Mouse (Mus musculus) adrenal gland, adult 8-10 months (tissue): Measurements from ENCODE around the gene Hpca. TPM values are rescaled to one million over a fixed set of nuclear protein-coding genes. Genes with fewer than 3 reads are reported as not detected.
A peak's percentile ranks its signal among the peaks of the same experiment; 100 is the strongest.

Experiments
- DNase-seq: peaks from one replicate; pipeline ENCODE4 v3.0.0; 2022
- total RNA-seq, 4 experiments: library from RNA; stranded (reverse); gene quantifications; 2 replicates each; pipeline ENCODE4 v1.2.4; 2022

The Hpca gene
- 1 to 10 TPM; 2.1 to 4.9 (median 3.6) TPM for total RNA-seq

GRCm38 (mm10) chr4:129121569-129122086 lies at the start of gene Hpca:
TSS of gene Hpca (minus strand) at chr4:129122036.
- DNase-seq: no peak

- DNase-seq: no peak
Observed at GRCm38 (mm10) chr4:129161581-129162255, 39.9 kb upstream of the Hpca start.

- peak; percentile 27 for DNase-seq
Observed at GRCm38 (mm10) chr4:129161076-129161475, 39.2 kb upstream of the Hpca start.

GRCm38 (mm10) chr4:129158549-129158948 lies 36.7 kb upstream of the Hpca start:
- peak; percentile 28 for DNase-seq

GRCm38 (mm10) chr4:129157541-129157940 lies 35.7 kb upstream of the Hpca start:
- DNase-seq: no peak

- no peak for DNase-seq
Observed at GRCm38 (mm10) chr4:129151276-129151811, 29.5 kb upstream of the Hpca start.

- DNase-seq: no peak
Observed at GRCm38 (mm10) chr4:129149321-129149720, 27.5 kb upstream of the Hpca start.

GRCm38 (mm10) chr4:129147552-129148103 lies 25.8 kb upstream of the Hpca start:
- no peak for DNase-seq

GRCm38 (mm10) chr4:129146392-129146791 lies 24.6 kb upstream of the Hpca start:
- no peak for DNase-seq

- DNase-seq: no peak
Observed at GRCm38 (mm10) chr4:129145943-129146342, 24.1 kb upstream of the Hpca start.

- no peak for DNase-seq
Observed at GRCm38 (mm10) chr4:129145411-129145810, 23.6 kb upstream of the Hpca start.

- no peak for DNase-seq
Observed at GRCm38 (mm10) chr4:129144401-129145367, 22.8 kb upstream of the Hpca start.

GRCm38 (mm10) chr4:129143509-129143908 lies 21.7 kb upstream of the Hpca start:
- no peak for DNase-seq

- DNase-seq: no peak
Observed at GRCm38 (mm10) chr4:129142439-129143045, 20.7 kb upstream of the Hpca start.

- no peak for DNase-seq
Observed at GRCm38 (mm10) chr4:129141560-129142438, 20.0 kb upstream of the Hpca start.

- DNase-seq: no peak
Observed at GRCm38 (mm10) chr4:129140808-129141207, 19.0 kb upstream of the Hpca start.

- DNase-seq: no peak
Observed at GRCm38 (mm10) chr4:129139642-129140041, 17.8 kb upstream of the Hpca start.

- no peak for DNase-seq
Observed at GRCm38 (mm10) chr4:129137392-129138321, 15.8 kb upstream of the Hpca start.

GRCm38 (mm10) chr4:129136579-129137391 lies 14.9 kb upstream of the Hpca start, which contains the start of gene Fndc5:
TSS of gene Fndc5 (plus strand) at chr4:129136999.
- no peak for DNase-seq
